Mouse (Mus musculus): ENCODE measurements at regions not wholly inside any gene's neighbourhood (a gene's known extent, or its start where the extent isn't known, plus 50 kb on each side); places are given as distances from the start of the nearest gene placed in this dataset.

DNA sequence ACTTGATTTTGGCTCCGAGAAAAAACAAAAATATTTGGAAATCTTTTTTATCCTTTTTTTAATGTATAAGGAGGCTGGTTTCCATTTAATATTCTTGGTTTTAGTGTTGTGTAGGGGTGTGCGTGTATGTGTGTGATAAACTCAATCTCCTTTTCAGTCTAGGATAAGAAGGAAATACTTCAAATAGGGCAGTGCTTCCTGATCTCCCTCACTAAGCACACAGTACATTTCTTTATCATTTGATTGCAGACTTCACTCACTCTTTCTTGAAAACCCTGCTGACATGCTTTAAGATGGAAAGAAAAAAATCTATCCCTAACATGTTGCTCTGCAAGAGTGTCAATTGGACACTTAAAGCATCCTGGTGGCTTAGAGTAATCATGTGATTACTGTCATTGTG is 927.3 kb downstream of the Basp1 start:
- Histone ChIP-seq H3K27ac (ENCODE audit: low read length) (no peak overlapping the region), H3K4me1 (ENCODE audit: control insufficient read depth, insufficient read depth, low read length) (no peaks in the 10 kb centered on the region), H3K9me3 (replicated peaks; ENCODE audit: control insufficient read depth, low read length) (no peaks in the 10 kb centered on the region), H3K9ac (ENCODE audit: low read length) (no peak overlapping the region), H3K27me3 (ENCODE audit: control insufficient read depth, insufficient read depth, low read length) (no peaks in the 10 kb centered on the region), H3K4me3 (ENCODE audit: low read length) (no peak overlapping the region), H3K36me3 (ENCODE audit: control insufficient read depth, insufficient read depth) (no peaks in the 10 kb centered on the region), H3K4me2 (ENCODE audit: low read depth, low read length) (no peak overlapping the region)
- WGBS, result 63% methylated on average over 2 of the region's 2 CpGs
- no peak for ATAC-seq (replicated peaks; ENCODE audit: extremely low read depth, insufficient read depth, low FRiP score)

DNA sequence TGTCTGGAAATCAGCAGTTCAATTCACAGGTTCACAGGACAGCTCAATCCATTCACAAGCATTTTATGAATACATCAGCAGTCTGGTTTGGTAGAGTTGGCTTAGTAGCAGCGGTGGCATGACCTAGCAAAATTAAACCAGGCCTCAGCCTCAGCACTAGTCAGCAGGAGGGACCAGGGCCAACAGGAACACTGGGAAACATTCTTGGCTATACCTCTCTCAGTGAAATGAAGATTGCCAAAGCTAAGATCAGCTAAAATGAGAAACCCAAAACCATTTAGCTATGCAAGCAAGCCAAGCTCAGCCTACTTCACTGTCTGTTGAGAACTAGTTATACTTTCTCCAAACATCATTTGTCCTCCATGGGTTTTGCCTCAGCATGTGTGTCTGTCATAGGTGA is 945.3 kb downstream of the Basp1 start:
- Histone ChIP-seq H3K27me3 (ENCODE audit: control insufficient read depth, insufficient read depth, low read length) (no peaks in the 10 kb centered on the region), H3K4me2 (ENCODE audit: low read depth, low read length) (no peak overlapping the region), H3K4me1 (ENCODE audit: control insufficient read depth, insufficient read depth, low read length) (no peaks in the 10 kb centered on the region), H3K36me3 (ENCODE audit: control insufficient read depth, insufficient read depth) (no peaks in the 10 kb centered on the region), H3K4me3 (ENCODE audit: low read length) (no peak overlapping the region), H3K9me3 (replicated peaks; ENCODE audit: control insufficient read depth, low read length) (no peaks in the 10 kb centered on the region; the same call in 1 of the 2 replicates), H3K27ac (ENCODE audit: low read length) (no peak overlapping the region), H3K9ac (ENCODE audit: low read length) (no peak overlapping the region)
- WGBS, result 61% methylated on average over 1 of the region's 1 CpGs
- no peak for ATAC-seq (replicated peaks; ENCODE audit: extremely low read depth, insufficient read depth, low FRiP score)

DNA sequence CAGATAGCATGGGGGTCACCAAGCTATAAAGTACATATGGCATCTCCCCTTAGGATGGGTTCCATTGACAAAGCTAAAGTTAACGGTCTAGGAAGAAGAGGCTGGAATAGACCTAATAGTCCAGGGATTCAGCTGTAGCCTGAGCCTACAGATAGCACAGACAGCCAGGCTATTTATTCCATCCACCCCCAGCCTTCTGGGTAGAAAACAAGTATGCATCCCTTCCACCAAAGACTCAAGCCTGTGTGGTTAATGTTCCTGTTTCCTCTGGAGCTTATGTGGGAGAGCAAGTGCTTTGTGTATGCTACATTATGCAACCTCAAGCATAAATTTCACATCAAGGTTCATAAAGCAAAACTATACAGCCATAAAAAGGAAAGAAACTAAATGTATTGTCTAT is 955.8 kb downstream of the Basp1 start:
- no peak for ATAC-seq (replicated peaks; ENCODE audit: extremely low read depth, insufficient read depth, low FRiP score)
- 88% methylated on average over 1 of the region's 1 CpGs for WGBS
- Histone ChIP-seq H3K4me2 (ENCODE audit: low read depth, low read length) (no peak overlapping the region), H3K4me3 (ENCODE audit: low read length) (no peak overlapping the region), H3K36me3 (ENCODE audit: control insufficient read depth, insufficient read depth) (no peaks in the 10 kb centered on the region), H3K27me3 (ENCODE audit: control insufficient read depth, insufficient read depth, low read length) (no peaks in the 10 kb centered on the region), H3K9ac (ENCODE audit: low read length) (no peak overlapping the region), H3K4me1 (ENCODE audit: control insufficient read depth, insufficient read depth, low read length) (no peaks in the 10 kb centered on the region), H3K9me3 (replicated peaks; ENCODE audit: control insufficient read depth, low read length) (no peaks in the 10 kb centered on the region), H3K27ac (ENCODE audit: low read length) (no peak overlapping the region)

DNA sequence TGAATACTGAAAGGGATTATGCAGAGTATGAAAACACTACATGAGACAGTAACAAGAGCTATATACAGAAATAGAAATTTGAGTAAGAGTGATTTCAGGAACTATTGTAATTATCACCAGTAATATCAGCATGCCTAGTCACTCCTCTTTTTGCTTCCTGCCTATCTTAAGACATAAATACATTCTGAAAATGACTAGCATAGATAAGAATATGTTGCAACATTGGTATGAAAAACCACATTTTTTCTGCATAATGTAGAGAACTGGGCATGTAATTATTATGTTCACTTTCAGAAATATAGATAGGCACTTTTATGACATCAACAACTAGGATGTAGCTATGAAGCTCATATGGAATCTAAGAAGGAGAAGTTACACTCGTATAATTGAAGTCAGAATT is 980.5 kb downstream of the Basp1 start:
- no peaks in the 10 kb centered on the region for H3K36me3 ChIP-seq (ENCODE audit: control insufficient read depth, insufficient read depth)
- H3K9ac ChIP-seq (ENCODE audit: low read length), result no peak overlapping the region
- no peak overlapping the region for H3K27ac ChIP-seq (ENCODE audit: low read length)
- H3K4me2 ChIP-seq (ENCODE audit: low read depth, low read length), result no peak overlapping the region
- H3K4me3 ChIP-seq (ENCODE audit: low read length), result no peak overlapping the region
- ATAC-seq (replicated peaks; ENCODE audit: extremely low read depth, insufficient read depth, low FRiP score), result no peak
- no peaks in the 10 kb centered on the region for H3K27me3 ChIP-seq (ENCODE audit: control insufficient read depth, insufficient read depth, low read length)
- 63% methylated on average over 1 of the region's 1 CpGs for WGBS
- no peaks in the 10 kb centered on the region for H3K9me3 ChIP-seq (replicated peaks; ENCODE audit: control insufficient read depth, low read length)
- H3K4me1 ChIP-seq (ENCODE audit: control insufficient read depth, insufficient read depth, low read length), result no peaks in the 10 kb centered on the region

DNA sequence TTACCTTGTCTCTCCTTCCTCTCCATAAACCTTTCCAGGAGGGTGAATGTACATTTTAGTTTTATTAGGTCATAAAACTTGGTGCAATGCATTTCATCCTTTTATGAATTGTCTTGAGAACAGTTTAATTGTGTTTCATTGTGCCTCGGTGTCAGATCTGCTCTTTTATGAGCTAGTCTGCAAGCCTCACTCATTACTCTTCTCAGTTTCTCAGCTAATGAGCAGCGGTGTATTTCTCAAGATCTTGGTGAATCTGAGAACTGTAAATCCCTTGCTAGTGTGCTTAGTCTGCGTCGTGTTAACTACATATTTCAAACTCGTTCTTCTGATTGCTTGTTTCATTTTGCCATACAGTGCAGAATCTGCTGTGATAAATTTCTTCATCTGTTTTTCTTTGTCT is 984.4 kb downstream of the Basp1 start:
- Histone ChIP-seq H3K4me1 (ENCODE audit: control insufficient read depth, insufficient read depth, low read length) (no peaks in the 10 kb centered on the region), H3K27ac (ENCODE audit: low read length) (no peak overlapping the region), H3K9ac (ENCODE audit: low read length) (no peak overlapping the region), H3K4me2 (ENCODE audit: low read depth, low read length) (no peak overlapping the region), H3K36me3 (ENCODE audit: control insufficient read depth, insufficient read depth) (no peaks in the 10 kb centered on the region), H3K4me3 (ENCODE audit: low read length) (no peak overlapping the region), H3K27me3 (ENCODE audit: control insufficient read depth, insufficient read depth, low read length) (no peaks in the 10 kb centered on the region), H3K9me3 (replicated peaks; ENCODE audit: control insufficient read depth, low read length) (no peaks in the 10 kb centered on the region)
- 74% methylated on average over 5 of the region's 5 CpGs for WGBS
- ATAC-seq (replicated peaks; ENCODE audit: extremely low read depth, insufficient read depth, low FRiP score), result no peak

DNA sequence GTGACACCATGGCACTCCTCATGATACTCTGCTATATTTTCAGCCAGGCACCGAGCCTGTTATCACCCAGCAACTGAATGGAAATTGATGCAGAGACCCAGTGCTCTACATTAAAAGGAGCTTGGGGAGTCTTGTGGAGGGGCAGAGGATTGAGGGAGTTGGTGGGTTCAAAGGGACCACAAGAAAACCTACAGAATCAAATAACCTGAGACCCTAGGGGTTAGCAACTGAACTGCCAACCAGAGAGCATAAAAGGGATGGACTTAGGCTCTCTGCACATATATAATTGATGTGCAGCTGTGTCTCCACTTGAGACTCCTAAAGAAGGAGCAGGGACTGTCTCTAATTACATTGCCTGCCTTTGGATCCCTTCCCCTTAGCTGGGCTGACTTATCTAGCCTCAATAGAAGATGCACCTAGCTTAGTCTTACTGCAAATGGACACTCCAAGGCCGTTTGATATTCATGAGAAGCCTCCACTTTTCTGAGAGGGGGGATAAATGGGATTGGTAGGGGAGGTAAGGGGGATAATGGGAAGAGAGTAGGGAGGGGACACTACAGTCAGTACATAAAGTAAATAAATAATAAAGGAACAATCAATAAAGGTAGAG is 991.1 kb downstream of the Basp1 start:
- WGBS, result 41% methylated on average over 2 of the region's 2 CpGs
- Histone ChIP-seq H3K36me3 (ENCODE audit: control insufficient read depth, insufficient read depth) (no peaks in the 10 kb centered on the region), H3K4me1 (ENCODE audit: control insufficient read depth, insufficient read depth, low read length) (no peaks in the 10 kb centered on the region), H3K9ac (ENCODE audit: low read length) (no peak overlapping the region), H3K4me3 (ENCODE audit: low read length) (no peak overlapping the region), H3K27me3 (ENCODE audit: control insufficient read depth, insufficient read depth, low read length) (no peaks in the 10 kb centered on the region), H3K9me3 (replicated peaks; ENCODE audit: control insufficient read depth, low read length) (no peaks in the 10 kb centered on the region), H3K4me2 (ENCODE audit: low read depth, low read length) (no peak overlapping the region), H3K27ac (ENCODE audit: low read length) (no peak overlapping the region)
- no peak for ATAC-seq (replicated peaks; ENCODE audit: extremely low read depth, insufficient read depth, low FRiP score)

DNA sequence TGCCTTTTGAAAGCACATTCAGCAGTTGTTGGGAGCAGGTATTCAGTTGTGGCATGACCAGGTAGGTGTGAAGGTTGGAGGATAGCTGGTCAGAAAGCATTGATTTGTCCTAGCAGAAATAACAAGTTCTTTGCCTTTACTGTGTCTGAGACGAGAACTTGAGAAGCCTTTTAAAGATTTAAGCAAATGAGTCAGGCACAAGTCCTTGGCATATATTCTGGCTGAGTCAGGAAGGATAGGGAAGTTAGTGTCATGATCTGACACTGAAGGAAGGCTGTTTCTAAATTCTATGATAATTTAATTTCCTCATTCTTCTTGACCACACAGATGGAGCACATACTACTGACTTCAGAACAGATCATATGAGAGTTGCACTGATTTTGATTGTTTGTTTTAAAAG is 993.8 kb downstream of the Basp1 start:
- WGBS, result 47% methylated on average over 1 of the region's 1 CpGs
- no peaks in the 10 kb centered on the region for H3K36me3 ChIP-seq (ENCODE audit: control insufficient read depth, insufficient read depth)
- H3K9ac ChIP-seq (ENCODE audit: low read length), result no peak overlapping the region
- H3K4me2 ChIP-seq (ENCODE audit: low read depth, low read length), result no peak overlapping the region
- no peaks in the 10 kb centered on the region for H3K9me3 ChIP-seq (replicated peaks; ENCODE audit: control insufficient read depth, low read length)
- H3K4me3 ChIP-seq (ENCODE audit: low read length), result no peak overlapping the region
- H3K27ac ChIP-seq (ENCODE audit: low read length), result no peak overlapping the region
- no peaks in the 10 kb centered on the region for H3K27me3 ChIP-seq (ENCODE audit: control insufficient read depth, insufficient read depth, low read length)
- no peaks in the 10 kb centered on the region for H3K4me1 ChIP-seq (ENCODE audit: control insufficient read depth, insufficient read depth, low read length)
- ATAC-seq (replicated peaks; ENCODE audit: extremely low read depth, insufficient read depth, low FRiP score), result no peak

DNA sequence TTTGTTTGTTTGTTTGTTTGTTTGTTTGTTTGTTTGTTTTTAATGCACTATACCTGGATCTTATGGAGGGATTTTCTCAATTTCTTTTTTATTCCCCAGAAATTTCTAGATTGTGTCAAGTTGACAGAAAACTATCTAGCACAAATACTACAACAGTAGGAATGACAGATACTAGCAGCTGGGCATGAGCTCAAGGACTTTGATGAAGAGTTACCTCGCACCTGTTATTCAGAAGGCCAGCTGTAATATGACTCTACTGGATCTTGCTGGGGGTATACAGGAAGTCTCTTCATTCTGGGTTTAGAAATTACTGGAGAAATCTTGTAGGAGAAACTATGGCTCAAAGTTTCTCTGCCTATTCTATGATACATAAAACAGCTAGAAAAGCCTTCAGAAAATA is 994.4 kb downstream of the Basp1 start:
- H3K4me2 ChIP-seq (ENCODE audit: low read depth, low read length), result no peak overlapping the region
- no peak overlapping the region for H3K9ac ChIP-seq (ENCODE audit: low read length)
- no peaks in the 10 kb centered on the region for H3K4me1 ChIP-seq (ENCODE audit: control insufficient read depth, insufficient read depth, low read length)
- ATAC-seq (replicated peaks; ENCODE audit: extremely low read depth, insufficient read depth, low FRiP score), result no peak
- no peak overlapping the region for H3K27ac ChIP-seq (ENCODE audit: low read length)
- no peak overlapping the region for H3K4me3 ChIP-seq (ENCODE audit: low read length)
- 75% methylated on average over 1 of the region's 1 CpGs for WGBS
- no peaks in the 10 kb centered on the region for H3K36me3 ChIP-seq (ENCODE audit: control insufficient read depth, insufficient read depth)
- no peaks in the 10 kb centered on the region for H3K9me3 ChIP-seq (replicated peaks; ENCODE audit: control insufficient read depth, low read length)
- no peaks in the 10 kb centered on the region for H3K27me3 ChIP-seq (ENCODE audit: control insufficient read depth, insufficient read depth, low read length)

DNA sequence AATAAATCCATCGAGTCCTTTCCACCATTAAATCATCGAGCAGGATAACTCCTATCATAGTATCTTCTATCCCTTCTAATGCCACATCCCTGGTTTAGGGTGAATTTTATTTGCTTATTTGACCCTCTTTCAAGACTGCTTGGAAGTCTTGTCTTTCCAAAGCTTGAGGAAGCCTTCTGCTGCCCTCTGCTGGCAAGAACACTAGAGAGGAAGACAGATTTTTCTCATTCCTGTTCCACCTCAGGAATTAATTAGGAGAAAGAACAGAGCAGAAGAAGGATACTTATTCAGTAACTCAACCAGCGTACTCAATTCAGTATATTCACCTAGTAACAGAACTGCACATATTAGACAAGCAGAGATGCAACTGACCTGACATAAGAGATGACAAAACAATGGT is 1005.9 kb downstream of the Basp1 start:
- ATAC-seq (replicated peaks; ENCODE audit: extremely low read depth, insufficient read depth, low FRiP score), result no peak
- no peaks in the 10 kb centered on the region for H3K27me3 ChIP-seq (ENCODE audit: control insufficient read depth, insufficient read depth, low read length)
- no peak overlapping the region for H3K4me2 ChIP-seq (ENCODE audit: low read depth, low read length)
- no peak overlapping the region for H3K9ac ChIP-seq (ENCODE audit: low read length)
- no peaks in the 10 kb centered on the region for H3K9me3 ChIP-seq (replicated peaks; ENCODE audit: control insufficient read depth, low read length)
- H3K27ac ChIP-seq (ENCODE audit: low read length), result no peak overlapping the region
- no peak overlapping the region for H3K4me3 ChIP-seq (ENCODE audit: low read length)
- H3K36me3 ChIP-seq (ENCODE audit: control insufficient read depth, insufficient read depth), result no peaks in the 10 kb centered on the region
- WGBS, result 49% methylated on average over 3 of the region's 3 CpGs
- H3K4me1 ChIP-seq (ENCODE audit: control insufficient read depth, insufficient read depth, low read length), result no peaks in the 10 kb centered on the region

DNA sequence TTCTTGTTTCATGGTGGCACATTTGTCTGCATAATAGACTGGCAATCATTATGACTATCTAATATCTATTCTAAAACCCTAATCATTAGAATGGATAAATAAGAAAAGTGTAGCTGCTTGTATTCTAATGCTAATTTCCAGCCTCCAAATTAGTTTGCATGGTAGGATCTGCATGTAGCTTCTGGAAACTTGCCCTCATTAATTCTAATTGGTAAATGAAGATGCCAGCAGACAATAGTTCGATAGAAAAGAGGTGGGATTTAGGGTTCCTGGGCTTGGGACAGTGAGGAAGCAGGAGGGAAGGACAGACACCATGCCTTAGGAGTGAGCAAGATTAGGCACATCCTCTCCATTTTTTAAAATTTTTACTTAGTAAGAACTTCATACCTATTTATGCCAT is 1008.3 kb downstream of the Basp1 start:
- no peaks in the 10 kb centered on the region for H3K9me3 ChIP-seq (replicated peaks; ENCODE audit: control insufficient read depth, low read length)
- H3K4me1 ChIP-seq (ENCODE audit: control insufficient read depth, insufficient read depth, low read length), result no peaks in the 10 kb centered on the region
- H3K36me3 ChIP-seq (ENCODE audit: control insufficient read depth, insufficient read depth), result no peaks in the 10 kb centered on the region
- 59% methylated on average over 1 of the region's 1 CpGs for WGBS
- H3K4me3 ChIP-seq (ENCODE audit: low read length), result no peak overlapping the region
- no peak overlapping the region for H3K27ac ChIP-seq (ENCODE audit: low read length)
- H3K4me2 ChIP-seq (ENCODE audit: low read depth, low read length), result no peak overlapping the region
- H3K9ac ChIP-seq (ENCODE audit: low read length), result no peak overlapping the region
- ATAC-seq (replicated peaks; ENCODE audit: extremely low read depth, insufficient read depth, low FRiP score), result no peak
- H3K27me3 ChIP-seq (ENCODE audit: control insufficient read depth, insufficient read depth, low read length), result no peaks in the 10 kb centered on the region

All from heart, embryonic 16.5 days (tissue).